11 mouse cellular contexts compared by ENCODE assay signal in genomic region chr3:97627893-97628292, GRCm38 (mm10). TPM values are rescaled to one million over a fixed set of nuclear protein-coding genes. Genes with fewer than 3 reads are reported as not detected.
A peak's percentile ranks its signal among the peaks of the same experiment; 100 is the strongest.
DNase-seq lines count a peak whose midpoint lies in the region; ATAC-seq and TF ChIP-seq lines count a peak whose summit lies in the region.
"Had no signal": no experiment of that assay in that cellular context is flagged by ENCODE, and none has a peak within 500 bp of the region (broad histone marks: within the 10 kb centered on the region; RNA-seq: fewer than 3 reads in every experiment).

No protein-coding gene starts in this region.

- no peak for TF ChIP-seq POLR2A in CH12.LX (IDR thresholded peaks at IDR 0.05; ENCODE audit: low read depth, low read length)

- no peak for TF ChIP-seq CTCF in CH12.LX (conservative IDR thresholded peaks at IDR 0.05 in 1 of 2, IDR thresholded peaks at IDR 0.05 in 1 of 2; ENCODE audit: low read depth in 2 of 2, low read length in 2 of 2)
- no peak for TF ChIP-seq CTCF in hindbrain, postnatal 0 days (IDR thresholded peaks at IDR 0.05; ENCODE audit: low read depth)

- TF ChIP-seq EP300 in CH12.LX (IDR thresholded peaks at IDR 0.05; ENCODE audit: low read length): no peak

- H3K27me3 ChIP-seq in heart, embryonic 13.5 days (replicated peaks): no peaks in the 10 kb centered on the region
- H3K27me3 ChIP-seq in CH12.LX (replicated peaks): no peaks in the 10 kb centered on the region
- H3K27me3 ChIP-seq in heart, embryonic 15.5 days: no peaks in the 10 kb centered on the region
- no peaks in the 10 kb centered on the region for H3K27me3 ChIP-seq in liver, embryonic 11.5 days (replicated peaks; ENCODE audit: control insufficient read depth, insufficient read depth, low read length)
- no peaks in the 10 kb centered on the region for H3K27me3 ChIP-seq in hindbrain, postnatal 0 days (ENCODE audit: insufficient read depth, low read length)
- H3K27me3 ChIP-seq: hindbrain, embryonic 15.5 days had no signal

- DNase-seq in heart, adult 9 months (ENCODE audit: low spot score in 2 of 2): no peak
- DNase-seq in CH12.LX (ENCODE audit: extremely low read depth): no peak
- DNase-seq in liver, embryonic 11.5 days (ENCODE audit: low spot score): no peak
- no peak for DNase-seq in left cerebral cortex, postnatal 10 days (ENCODE audit: extremely low spot score in 1 of 2, low spot score in 2 of 2)
- no peak for DNase-seq in layer of hippocampus, adult 18-20 months (ENCODE audit: low spot score in 2 of 2)
- DNase-seq in hindbrain, postnatal 0 days (ENCODE audit: low spot score): no peak
- DNase-seq: cerebellum, adult 8-10 months had no signal

- 70% methylated on average over 7 of the region's 7 CpGs for WGBS in heart, embryonic 13.5 days
- 71% methylated on average over 7 of the region's 7 CpGs for WGBS in heart, embryonic 15.5 days
- WGBS in liver, embryonic 11.5 days: 59% methylated on average over 7 of the region's 7 CpGs
- 81% methylated on average over 7 of the region's 7 CpGs for WGBS in hindbrain, postnatal 0 days

- peak overlapping the region; percentile 78 for H3K4me2 ChIP-seq in heart, embryonic 13.5 days
- H3K4me2 ChIP-seq in CH12.LX (ENCODE audit: insufficient read depth, low read depth, poor library complexity, severe bottlenecking): peak overlapping the region; percentile 72; the same call in 1 of the 2 replicates
- peak overlapping the region; percentile 80 for H3K4me2 ChIP-seq in heart, embryonic 15.5 days
- H3K4me2 ChIP-seq in liver, embryonic 11.5 days: peak overlapping the region; percentile 69
- no peak overlapping the region for H3K4me2 ChIP-seq in hindbrain, postnatal 0 days (ENCODE audit: low read depth, low read length)

- in situ Hi-C loops in CH12.LX (cut with MboI; ENCODE audit: low pct_ligation_motif_present, low pct_unique_long_range_greater_than_20kb, low sequenced_read_pairs): no loop called here

- dilution Hi-C loops in CH12.LX (cut with MboI; ENCODE audit: extremely low pct_ligation_motif_present, extremely low pct_unique_long_range_greater_than_20kb, low sequenced_read_pairs): no loop called here

- H3K9me3 ChIP-seq in heart, embryonic 13.5 days: no peaks in the 10 kb centered on the region
- no peaks in the 10 kb centered on the region for H3K9me3 ChIP-seq in CH12.LX (replicated peaks; ENCODE audit: low read length)
- no peaks in the 10 kb centered on the region for H3K9me3 ChIP-seq in heart, embryonic 15.5 days (replicated peaks)
- H3K9me3 ChIP-seq in liver, embryonic 11.5 days (ENCODE audit: control insufficient read depth, low read length): no peaks in the 10 kb centered on the region
- H3K9me3 ChIP-seq in hindbrain, postnatal 0 days (ENCODE audit: low read length): no peaks in the 10 kb centered on the region
- H3K9me3 ChIP-seq: hindbrain, embryonic 15.5 days had no signal

- no peak for TF ChIP-seq RAD21 in CH12.LX (IDR thresholded peaks at IDR 0.05; ENCODE audit: low read depth, low read length)

- ATAC-seq in heart, embryonic 13.5 days (ENCODE audit: extremely low read depth, insufficient number of reproducible peaks, low FRiP score, low TSS enrichment): no peak
- no peak for ATAC-seq in heart, embryonic 15.5 days (replicated peaks; ENCODE audit: insufficient number of reproducible peaks, insufficient read depth, low FRiP score, low read depth)
- 0 out of 2 replicates have a peak, but pooled peaks have one; percentile 24 for ATAC-seq in liver, embryonic 11.5 days (replicated peaks; ENCODE audit: low FRiP score)
- ATAC-seq in hindbrain, postnatal 0 days: no peak

- H3K4me3 ChIP-seq in heart, embryonic 13.5 days: peak overlapping the region; percentile 59
- no peak overlapping the region for H3K4me3 ChIP-seq in CH12.LX (replicated peaks in 1 of 3; ENCODE audit: low read depth in 2 of 3, low read length in 2 of 3, poor library complexity in 1 of 3)
- H3K4me3 ChIP-seq in heart, embryonic 15.5 days: peak overlapping the region; percentile 59
- peak overlapping the region; percentile 59 for H3K4me3 ChIP-seq in liver, embryonic 11.5 days (ENCODE audit: low read depth, low read length)
- H3K4me3 ChIP-seq in hindbrain, postnatal 0 days (ENCODE audit: low read length): no peak overlapping the region

- peak overlapping the region; percentile 76; the same call in 1 of the 2 replicates for H3K9ac ChIP-seq in heart, embryonic 13.5 days
- H3K9ac ChIP-seq in CH12.LX (ENCODE audit: insufficient read depth, low read depth): peak overlapping the region; percentile 51
- H3K9ac ChIP-seq in heart, embryonic 15.5 days: peak overlapping the region; percentile 53; the same call in 1 of the 2 replicates
- no peak overlapping the region; the same call in 1 of the 2 replicates for H3K9ac ChIP-seq in liver, embryonic 11.5 days (ENCODE audit: low read depth, low read length)
- no peak overlapping the region for H3K9ac ChIP-seq in hindbrain, postnatal 0 days (replicated peaks; ENCODE audit: low read length)

- peaks cover 10% of the 10 kb centered on the region for H3K4me1 ChIP-seq in heart, embryonic 13.5 days
- peaks cover 4 to 14% of the 10 kb centered on the region in 2 experiments; a peak in 2 of 4 replicates for H3K4me1 ChIP-seq in CH12.LX (ENCODE audit: control insufficient read depth in 1 of 2, insufficient read depth in 2 of 2)
- H3K4me1 ChIP-seq in heart, embryonic 15.5 days (replicated peaks): peaks cover 8% of the 10 kb centered on the region
- H3K4me1 ChIP-seq in liver, embryonic 11.5 days (replicated peaks; ENCODE audit: control insufficient read depth, insufficient read depth, low read length): peaks cover 7% of the 10 kb centered on the region; the same call in 1 of the 2 replicates
- no peaks in the 10 kb centered on the region; the same call in 1 of the 2 replicates for H3K4me1 ChIP-seq in hindbrain, postnatal 0 days (ENCODE audit: insufficient read depth, low read length)
- H3K4me1 ChIP-seq: hindbrain, embryonic 15.5 days had no signal

- no peaks in the 10 kb centered on the region for H3K79me2 ChIP-seq in CH12.LX (replicated peaks; ENCODE audit: control insufficient read depth, extremely low read depth, insufficient read depth, poor library complexity, severe bottlenecking)

- no peaks in the 10 kb centered on the region for H3K36me3 ChIP-seq in heart, embryonic 13.5 days
- no peaks in the 10 kb centered on the region for H3K36me3 ChIP-seq in CH12.LX (replicated peaks in 1 of 2; ENCODE audit: control insufficient read depth in 1 of 2, insufficient read depth in 1 of 2, low read length in 1 of 2)
- no peaks in the 10 kb centered on the region for H3K36me3 ChIP-seq in heart, embryonic 15.5 days
- no peaks in the 10 kb centered on the region for H3K36me3 ChIP-seq in liver, embryonic 11.5 days (ENCODE audit: control insufficient read depth, insufficient read depth, low read length)
- no peaks in the 10 kb centered on the region for H3K36me3 ChIP-seq in hindbrain, postnatal 0 days (ENCODE audit: insufficient read depth, low read length)
- H3K36me3 ChIP-seq: hindbrain, embryonic 15.5 days had no signal

- intact Hi-C loops in left cerebral cortex, postnatal 10 days (cut with DNase I): no loop called here

- H3K27ac ChIP-seq in heart, embryonic 13.5 days (replicated peaks): peak overlapping the region; percentile 13; the same call in 1 of the 2 replicates
- H3K27ac ChIP-seq in CH12.LX (ENCODE audit: insufficient read depth, low read depth): no peak overlapping the region
- no peak overlapping the region for H3K27ac ChIP-seq in heart, embryonic 15.5 days
- peak overlapping the region; percentile 30; the same call in 1 of the 2 replicates for H3K27ac ChIP-seq in liver, embryonic 11.5 days (ENCODE audit: low read depth, low read length)
- H3K27ac ChIP-seq in hindbrain, postnatal 0 days: no peak overlapping the region
- H3K27ac ChIP-seq: hindbrain, embryonic 15.5 days had no signal

RNA-seq across cellular contexts. Expression of gene Fmo5, which starts 0.7 kb away (rescaled TPM):
- 3.2 and 4.4 TPM in 2 replicates for polyA plus RNA-seq in heart, embryonic 13.5 days (2015; fragmentation: Nextera tagmentation; extraction: Ambion mirVana)
- total RNA-seq in CH12.LX (2012; rRNA removed): 0.25 and 0.55 TPM in 2 replicates
- 0.40 and 0.41 TPM in 2 replicates for total RNA-seq in CH12.LX (2014; rRNA removed)
- polyA plus RNA-seq in CH12.LX (2012; ENCODE audit: insufficient read length, low read depth): 0.39 and 0.60 TPM in 2 replicates
- 4.1 and 5.5 TPM in 2 replicates for polyA plus RNA-seq in heart, embryonic 15.5 days (2015; fragmentation: Nextera tagmentation; extraction: Ambion mirVana)
- polyA plus RNA-seq in liver, embryonic 11.5 days (2014; fragmentation: Nextera tagmentation; extraction: Ambion mirVana): 4.1 and 4.4 TPM in 2 replicates
- total RNA-seq in left cerebral cortex, postnatal 10 days (2021): 1 to 10 TPM; 1.4 to 1.6 TPM
- total RNA-seq in layer of hippocampus, adult 18-20 months (2021): 1 to 10 TPM; 4.4 to 6.7 TPM
- total RNA-seq in hindbrain, postnatal 0 days (2014; rRNA removed): 0.68 and 0.84 TPM in 2 replicates
- polyA plus RNA-seq in hindbrain, postnatal 0 days (2015; fragmentation: Nextera tagmentation; extraction: Ambion mirVana): 0.88 and 1.3 TPM in 2 replicates

RNA-seq across cellular contexts. Expression of gene Chd1l, which starts 17.9 kb away (rescaled TPM):
- 14.1 and 15.1 TPM in 2 replicates for polyA plus RNA-seq in heart, embryonic 13.5 days (2015; fragmentation: Nextera tagmentation; extraction: Ambion mirVana)
- 24.7 and 25.0 TPM in 2 replicates for total RNA-seq in CH12.LX (2012; rRNA removed)
- total RNA-seq in CH12.LX (2014; rRNA removed): 29.0 and 30.0 TPM in 2 replicates
- 25.2 and 25.9 TPM in 2 replicates for polyA plus RNA-seq in CH12.LX (2012; ENCODE audit: insufficient read length, low read depth)
- polyA plus RNA-seq in heart, embryonic 15.5 days (2015; fragmentation: Nextera tagmentation; extraction: Ambion mirVana): 12.8 and 13.6 TPM in 2 replicates
- polyA plus RNA-seq in liver, embryonic 11.5 days (2014; fragmentation: Nextera tagmentation; extraction: Ambion mirVana): 26.8 and 27.2 TPM in 2 replicates
- total RNA-seq in left cerebral cortex, postnatal 10 days (2021): 1 to 10 TPM; 8.9 to 9.1 TPM
- total RNA-seq in layer of hippocampus, adult 18-20 months (2021): 10 to 100 TPM; 10.8 to 11.6 TPM
- 5.7 and 7.7 TPM in 2 replicates for total RNA-seq in hindbrain, postnatal 0 days (2014; rRNA removed)
- 8.7 and 8.9 TPM in 2 replicates for polyA plus RNA-seq in hindbrain, postnatal 0 days (2015; fragmentation: Nextera tagmentation; extraction: Ambion mirVana)

RNA-seq across cellular contexts. Expression of gene Prkab2, which starts 30.1 kb away (rescaled TPM):
- polyA plus RNA-seq in heart, embryonic 13.5 days (2015; fragmentation: Nextera tagmentation; extraction: Ambion mirVana): 14.1 and 15.4 TPM in 2 replicates
- total RNA-seq in CH12.LX (2012; rRNA removed) (0.46 and 0.68 TPM in 2 replicates), CH12.LX (2014; rRNA removed) (1.2 and 1.4 TPM in 2 replicates)
- polyA plus RNA-seq in CH12.LX (2012; ENCODE audit: insufficient read length, low read depth): 1.4 and 1.5 TPM in 2 replicates
- 14.0 and 15.5 TPM in 2 replicates for polyA plus RNA-seq in heart, embryonic 15.5 days (2015; fragmentation: Nextera tagmentation; extraction: Ambion mirVana)
- 4.5 and 5.4 TPM in 2 replicates for polyA plus RNA-seq in liver, embryonic 11.5 days (2014; fragmentation: Nextera tagmentation; extraction: Ambion mirVana)
- total RNA-seq in left cerebral cortex, postnatal 10 days (2021): 10 to 100 TPM; 32.9 to 34.8 TPM
- total RNA-seq in layer of hippocampus, adult 18-20 months (2021): 10 to 100 TPM; 35.3 TPM
- 21.6 and 22.0 TPM in 2 replicates for total RNA-seq in hindbrain, postnatal 0 days (2014; rRNA removed)
- polyA plus RNA-seq in hindbrain, postnatal 0 days (2015; fragmentation: Nextera tagmentation; extraction: Ambion mirVana): 15.9 and 16.1 TPM in 2 replicates

RNA-seq across cellular contexts. Expression of gene Gm17651, which starts 46.6 kb away (rescaled TPM):
- not detected in 2 replicates for polyA plus RNA-seq in heart, embryonic 13.5 days (2015; fragmentation: Nextera tagmentation; extraction: Ambion mirVana)
- not detected in 2 replicates for total RNA-seq in CH12.LX (2012; rRNA removed)
- total RNA-seq in CH12.LX (2014; rRNA removed): not detected in 2 replicates
- polyA plus RNA-seq in CH12.LX (2012; ENCODE audit: insufficient read length, low read depth): not detected in 2 replicates
- polyA plus RNA-seq in heart, embryonic 15.5 days (2015; fragmentation: Nextera tagmentation; extraction: Ambion mirVana): not detected in 2 replicates
- polyA plus RNA-seq in liver, embryonic 11.5 days (2014; fragmentation: Nextera tagmentation; extraction: Ambion mirVana): not detected in 2 replicates
- not detected for total RNA-seq in left cerebral cortex, postnatal 10 days (2021)
- total RNA-seq in layer of hippocampus, adult 18-20 months (2021): not detected
- not detected in 2 replicates for total RNA-seq in hindbrain, postnatal 0 days (2014; rRNA removed)
- polyA plus RNA-seq in hindbrain, postnatal 0 days (2015; fragmentation: Nextera tagmentation; extraction: Ambion mirVana): not detected in 2 replicates
- polyA plus RNA-seq: hindbrain, embryonic 15.5 days; midbrain, embryonic 14.5 days had no signal

Comparison
In these comparisons a context has a peak if more than half of its experiments do, and no peak if none do; other contexts are left out.
1. H3K27ac ChIP-seq: peak in heart, embryonic 13.5 days (single experiment) and liver, embryonic 11.5 days (single experiment); none in CH12.LX (single experiment), heart, embryonic 15.5 days (single experiment) and hindbrain, postnatal 0 days (single experiment).
2. H3K4me3 ChIP-seq: peak in heart, embryonic 13.5 days (single experiment), heart, embryonic 15.5 days (single experiment) and liver, embryonic 11.5 days (single experiment); none in CH12.LX (0 of 3) and hindbrain, postnatal 0 days (single experiment).
3. H3K9ac ChIP-seq: peak in heart, embryonic 13.5 days (single experiment), CH12.LX (single experiment) and heart, embryonic 15.5 days (single experiment); none in liver, embryonic 11.5 days (single experiment) and hindbrain, postnatal 0 days (single experiment).